In the genomic region with DNA sequence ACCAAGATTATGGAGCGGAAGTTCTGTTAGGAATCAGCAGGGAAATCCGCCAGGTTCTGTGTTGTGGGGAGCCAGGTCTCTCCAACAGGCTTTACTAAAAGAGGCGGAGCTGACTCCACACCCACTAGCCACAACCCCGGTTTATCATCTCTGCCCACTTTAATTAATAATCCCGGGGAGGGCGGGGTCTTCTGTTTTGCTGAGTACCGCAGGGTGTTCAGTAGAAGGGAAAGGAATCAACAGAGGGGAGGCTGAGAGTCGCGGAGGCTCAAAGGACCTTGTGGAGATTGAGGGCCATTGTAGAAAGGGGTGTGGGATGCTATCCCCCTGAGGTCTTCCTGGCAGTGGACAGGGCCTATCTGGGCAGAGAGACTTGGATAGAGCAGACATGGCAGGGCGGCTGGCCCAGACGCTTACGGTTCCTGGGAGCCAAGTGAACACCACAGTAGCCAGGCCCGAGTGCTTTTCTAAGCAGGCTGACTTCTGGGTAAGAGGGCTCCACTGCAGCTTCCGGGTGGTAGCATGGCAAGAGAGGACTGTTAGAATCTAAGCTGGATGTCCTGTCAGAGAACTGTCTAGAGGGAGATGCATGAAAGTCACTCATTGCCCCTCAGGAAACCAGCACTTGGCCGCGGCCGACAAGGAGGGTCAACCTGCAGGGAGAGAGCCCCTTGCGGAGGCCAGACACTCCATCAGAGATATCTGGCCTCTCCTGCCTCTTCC, we compare ENCODE assay signal across 25 mouse cellular contexts. TPM values are rescaled to one million over a fixed set of nuclear protein-coding genes. Genes with fewer than 3 reads are reported as not detected.
DNase-seq lines count a peak whose midpoint lies in the region; ATAC-seq and TF ChIP-seq lines count a peak whose summit lies in the region.
"Had no signal": no experiment of that assay in that cellular context is flagged by ENCODE, and none has a peak within 500 bp of the region (broad histone marks: within the 10 kb centered on the region; RNA-seq: fewer than 3 reads in every experiment).

No protein-coding gene starts in this region.

- no peak for ATAC-seq in hindbrain, embryonic 16.5 days
- 0 out of 2 replicates have a peak, but pooled peaks have one; percentile 23 for ATAC-seq in midbrain, postnatal 0 days (ENCODE audit: low FRiP score)
- ATAC-seq: intestine, embryonic 15.5 days; Patski had no signal

- no peaks in the 10 kb centered on the region for H3K4me1 ChIP-seq in hindbrain, embryonic 16.5 days (ENCODE audit: control insufficient read depth, insufficient read depth, low read depth, low read length)
- no peaks in the 10 kb centered on the region for H3K4me1 ChIP-seq in midbrain, postnatal 0 days (ENCODE audit: insufficient read depth, low read length)

- H3K4me2 ChIP-seq in hindbrain, embryonic 16.5 days (ENCODE audit: low read length) = no peak overlapping the region
- no peak overlapping the region for H3K4me2 ChIP-seq in midbrain, postnatal 0 days (ENCODE audit: low read depth, low read length, poor library complexity, severe bottlenecking)
- H3K4me2 ChIP-seq: heart, embryonic 11.5 days; intestine, embryonic 15.5 days; kidney, embryonic 15.5 days; liver, embryonic 13.5 days; lung, embryonic 15.5 days had no signal

- H3K36me3 ChIP-seq in hindbrain, embryonic 16.5 days (ENCODE audit: control insufficient read depth, insufficient read depth, low read length) = no peaks in the 10 kb centered on the region
- no peaks in the 10 kb centered on the region for H3K36me3 ChIP-seq in midbrain, postnatal 0 days (ENCODE audit: insufficient read depth, low read length)
- H3K36me3 ChIP-seq: intestine, embryonic 15.5 days; kidney, embryonic 15.5 days; liver, embryonic 13.5 days; lung, embryonic 15.5 days had no signal

- no peak overlapping the region for H3K27ac ChIP-seq in hindbrain, embryonic 16.5 days (ENCODE audit: low read depth, low read length)
- peak overlapping the region; percentile 60 for H3K27ac ChIP-seq in midbrain, postnatal 0 days (ENCODE audit: low read depth, low read length)
- H3K27ac ChIP-seq: intestine, embryonic 15.5 days; kidney, embryonic 15.5 days; liver, embryonic 13.5 days; lung, embryonic 15.5 days had no signal

- no peak overlapping the region for H3K4me3 ChIP-seq in hindbrain, embryonic 16.5 days (ENCODE audit: low read length)
- no peak overlapping the region for H3K4me3 ChIP-seq in midbrain, postnatal 0 days (ENCODE audit: low read depth, low read length)
- H3K4me3 ChIP-seq: intestine, embryonic 15.5 days; kidney, embryonic 15.5 days; liver, embryonic 13.5 days; lung, embryonic 15.5 days had no signal

- no peaks in the 10 kb centered on the region for H3K27me3 ChIP-seq in hindbrain, embryonic 16.5 days (replicated peaks; ENCODE audit: control insufficient read depth, insufficient read depth, low read length)
- no peaks in the 10 kb centered on the region for H3K27me3 ChIP-seq in midbrain, postnatal 0 days (ENCODE audit: insufficient read depth, low read length)
- H3K27me3 ChIP-seq: intestine, embryonic 15.5 days had no signal

- DNase-seq in cerebellum, postnatal 10 days = peak; percentile 84 to 88
- no peak for DNase-seq in cerebellum, adult 11 months
- peak; percentile 74 for DNase-seq in left cerebral cortex, postnatal 4 days
- no peak for DNase-seq in left cerebral cortex, postnatal 25 days (ENCODE audit: low spot score in 2 of 2)
- DNase-seq in midbrain, postnatal 0 days (ENCODE audit: low spot score) = no peak
- DNase-seq in thymus, adult 18-20 months = no peak
- DNase-seq in gastrocnemius, postnatal 4 days (ENCODE audit: low spot score in 2 of 2) = no peak
- DNase-seq: cerebellum, adult 9-11 months; embryo, embryonic 11 days; gastrocnemius, postnatal 36 days; layer of hippocampus, postnatal 36 days; liver, embryonic 13.5 days; right cerebral cortex, postnatal 25 days; thymus, postnatal 36 days had no signal

- TF ChIP-seq CTCF in midbrain, postnatal 0 days (IDR thresholded peaks at IDR 0.05) = no peak; the same call in 1 of the 2 replicates

- no peaks in the 10 kb centered on the region for H3K9me3 ChIP-seq in hindbrain, embryonic 16.5 days (ENCODE audit: control insufficient read depth, low read length)
- H3K9me3 ChIP-seq in midbrain, postnatal 0 days (ENCODE audit: low read length) = no peaks in the 10 kb centered on the region
- H3K9me3 ChIP-seq: intestine, embryonic 15.5 days; kidney, embryonic 15.5 days; lung, embryonic 15.5 days had no signal

- whole genome bisulfite sequencing in hindbrain, embryonic 16.5 days = 78% methylated on average over 18 of the region's 18 CpGs
- 64% methylated on average over 18 of the region's 18 CpGs for WGBS in midbrain, postnatal 0 days

- intact Hi-C loops in left cerebral cortex, postnatal 4 days (cut with DNase I) = no loop called here
- intact Hi-C loops in left cerebral cortex, postnatal 25 days (cut with DNase I) = no loop called here

- H3K9ac ChIP-seq in hindbrain, embryonic 16.5 days (ENCODE audit: low read depth, low read length) = 0 out of 2 replicates have a peak overlapping the region, but pooled peaks have one; percentile 1
- no peak overlapping the region for H3K9ac ChIP-seq in midbrain, postnatal 0 days (replicated peaks; ENCODE audit: low read length, poor library complexity, severe bottlenecking)
- H3K9ac ChIP-seq: intestine, embryonic 15.5 days; kidney, embryonic 15.5 days; liver, embryonic 13.5 days; lung, embryonic 15.5 days had no signal

RNA-seq across cellular contexts. Expression of a gene that starts 4.4 kb away (rescaled TPM):
- 1 to 10 TPM; 2.3 to 4.2 TPM for total RNA-seq in left cerebral cortex, postnatal 4 days (2021)
- total RNA-seq in left cerebral cortex, postnatal 25 days (2021) = 1 to 10 TPM in 1 of 2 experiments, under 1 TPM in 1; 0.60 to 1.5 TPM
- 6.1 and 7.9 TPM in 2 replicates for polyA plus RNA-seq in hindbrain, embryonic 16.5 days (2015; fragmentation: Nextera tagmentation; extraction: Ambion mirVana)
- 5.2 and 5.9 TPM in 2 replicates for total RNA-seq in midbrain, postnatal 0 days (2014; rRNA removed)
- polyA plus RNA-seq in midbrain, postnatal 0 days (2015; fragmentation: Nextera tagmentation; extraction: Ambion mirVana) = 4.4 and 6.4 TPM in 2 replicates
- total RNA-seq in gastrocnemius, postnatal 4 days (2021) = 1 to 10 TPM; 1.8 to 2.3 TPM

RNA-seq across cellular contexts. Expression of a gene that starts 16.3 kb away (rescaled TPM):
- 100 to 1,000 TPM; 107 to 111 TPM for total RNA-seq in left cerebral cortex, postnatal 4 days (2021)
- total RNA-seq in left cerebral cortex, postnatal 25 days (2021) = 10 to 100 TPM; 53.8 to 56.3 TPM
- 83.8 and 90.0 TPM in 2 replicates for polyA plus RNA-seq in hindbrain, embryonic 16.5 days (2015; fragmentation: Nextera tagmentation; extraction: Ambion mirVana)
- 74.5 and 79.2 TPM in 2 replicates for total RNA-seq in midbrain, postnatal 0 days (2014; rRNA removed)
- polyA plus RNA-seq in midbrain, postnatal 0 days (2015; fragmentation: Nextera tagmentation; extraction: Ambion mirVana) = 54.3 and 65.5 TPM in 2 replicates
- 10 to 100 TPM; 31.4 to 34.4 TPM for total RNA-seq in gastrocnemius, postnatal 4 days (2021)

RNA-seq across cellular contexts. Expression of a gene that starts 39.6 kb away (rescaled TPM):
- total RNA-seq in left cerebral cortex, postnatal 4 days (2021) = not detected
- not detected for total RNA-seq in left cerebral cortex, postnatal 25 days (2021)
- not detected in 2 replicates for polyA plus RNA-seq in hindbrain, embryonic 16.5 days (2015; fragmentation: Nextera tagmentation; extraction: Ambion mirVana)
- not detected in 2 replicates for total RNA-seq in midbrain, postnatal 0 days (2014; rRNA removed)
- not detected in 2 replicates for polyA plus RNA-seq in midbrain, postnatal 0 days (2015; fragmentation: Nextera tagmentation; extraction: Ambion mirVana)
- total RNA-seq in gastrocnemius, postnatal 4 days (2021) = not detected
- total RNA-seq: adrenal gland, postnatal 4 days; gastrocnemius, postnatal 36 days; heart, postnatal 25 days; layer of hippocampus, adult 18-20 months; layer of hippocampus, postnatal 36 days had no signal
- polyA plus RNA-seq: heart, embryonic 11.5 days; intestine, embryonic 15.5 days; kidney, embryonic 15.5 days; limb, embryonic 11.5 days; liver, embryonic 13.5 days; lung, embryonic 15.5 days; neural tube, embryonic 14.5 days; Patski had no signal

Comparison
In these comparisons a context has a peak if more than half of its experiments do, and no peak if none do; other contexts are left out.
1. DNase-seq: peak in cerebellum, postnatal 10 days (2 of 2) and left cerebral cortex, postnatal 4 days (single experiment); none in cerebellum, adult 11 months (single experiment), left cerebral cortex, postnatal 25 days (0 of 2), midbrain, postnatal 0 days (single experiment), thymus, adult 18-20 months (0 of 2) and gastrocnemius, postnatal 4 days (0 of 2).